Mouse (Mus musculus) limb, embryonic 13.5 days (tissue): ENCODE results near the gene Slc8a1. TPM values are rescaled to one million over a fixed set of nuclear protein-coding genes. Genes with fewer than 3 reads are reported as not detected.

Experiments used
- ATAC-seq: fragments of 200-750 bp; cut with Nextera tagmentation; 2 replicates; pipeline ENCODE4 v1.8.0; 2017; ENCODE audit warnings: low read depth, moderate number of reproducible peaks, moderate TSS enrichment; ENCODE audit not compliant: low FRiP score
- H3K27ac ChIP-seq: fragments of 300-500 bp; sonication (generic); 2 replicates; pipeline ENCODE4 v1.5.1; 2015; ENCODE audit warnings: inconsistent platforms, mild to moderate bottlenecking, moderate library complexity
- H3K27me3 ChIP-seq: fragments of 300-500 bp; sonication (generic); 2 replicates; pipeline ENCODE4 v1.6.1; 2015; ENCODE audit warnings: mild to moderate bottlenecking, inconsistent platforms
- H3K36me3 ChIP-seq: fragments of 300-500 bp; sonication (generic); 2 replicates; pipeline ENCODE4 v1.6.1; 2015; ENCODE audit warnings: inconsistent platforms, mild to moderate bottlenecking, moderate library complexity
- H3K4me1 ChIP-seq: fragments of 300-500 bp; sonication (generic); 2 replicates; pipeline ENCODE4 v1.6.1; 2015; ENCODE audit warnings: inconsistent platforms
- H3K4me2 ChIP-seq: fragments of 300-500 bp; sonication (generic); replicated peaks from 2 replicates; pipeline ENCODE4 v1.6.1; 2015; ENCODE audit warnings: inconsistent platforms, mild to moderate bottlenecking, moderate library complexity
- H3K4me3 ChIP-seq: fragments of 300-500 bp; sonication (generic); 2 replicates; pipeline ENCODE4 v1.5.1; 2015; ENCODE audit warnings: moderate library complexity, mild to moderate bottlenecking, inconsistent platforms
- H3K9ac ChIP-seq: fragments of 300-500 bp; sonication (generic); 2 replicates; pipeline ENCODE4 v1.6.1; 2015; ENCODE audit warnings: mild to moderate bottlenecking, inconsistent platforms
- H3K9me3 ChIP-seq: fragments of 300-500 bp; sonication (generic); 2 replicates; pipeline ENCODE4 v1.6.1; 2016; ENCODE audit warnings: inconsistent platforms
- WGBS: fragments of 180-500 bp; shearing (Covaris S2); methylation state at CpG from one replicate; pipeline ENCODE4 v1.1.7; 2015; 5-methylcytosine and 5-hydroxymethylcytosine counted together
- polyA plus RNA-seq: library from polyadenylated mRNA; unstranded; fragments of >200 nt; fragmentation: Nextera tagmentation; extraction: Ambion mirVana; gene quantifications from 2 replicates; pipeline ENCODE4 v1.2.1, GENCODE M21; 2015

Slc8a1 gene
- 7.5 and 8.4 TPM in 2 replicates for polyA plus RNA-seq

DNA sequence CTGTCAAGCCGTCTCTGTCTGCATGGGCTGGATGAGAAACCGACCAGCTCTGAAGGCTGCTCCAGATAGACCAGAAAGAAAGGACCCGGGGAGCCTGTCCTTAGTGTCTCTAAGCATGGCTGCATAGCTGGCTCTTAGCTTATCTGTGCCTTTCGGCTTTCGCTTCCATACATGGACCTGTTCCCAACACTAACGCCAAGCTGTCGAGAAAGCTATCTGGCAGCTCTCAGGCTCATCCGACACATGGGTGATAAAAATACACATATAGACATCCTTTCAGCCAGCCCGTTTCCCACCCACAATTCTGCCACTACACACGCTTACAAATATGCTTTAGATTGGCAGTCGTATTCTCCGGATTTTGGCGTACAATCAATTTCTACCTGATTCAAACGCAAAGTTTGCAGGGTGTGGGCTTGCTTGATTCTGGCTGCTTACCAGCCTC, at the start of gene Slc8a1:
Slc8a1 (minus strand) TSS at position 67 of the 445 bp plus-strand sequence.
- Histone ChIP-seq H3K4me3 (no peak within 1 kb of the TSS), H3K4me1 (no peaks in the 10 kb centered on the region), H3K36me3 (no peaks in the 10 kb centered on the region), H3K27ac (no peak within 1 kb of the TSS), H3K4me2 (no peak within 1 kb of the TSS), H3K9me3 (no peaks in the 10 kb centered on the region), H3K9ac (no peak within 1 kb of the TSS), H3K27me3 (no peaks in the 10 kb centered on the region)
- no peak for ATAC-seq
- 90% methylated on average over 14 of the region's 14 CpGs for WGBS

- H3K27ac ChIP-seq = no peak overlapping the region
- H3K4me1 ChIP-seq = no peaks in the 10 kb centered on the region
- H3K4me2 ChIP-seq = no peak overlapping the region
- no peak for ATAC-seq
- 48% methylated on average over 4 of the region's 4 CpGs for WGBS
- no peaks in the 10 kb centered on the region for H3K9me3 ChIP-seq
- no peak overlapping the region for H3K9ac ChIP-seq
- no peaks in the 10 kb centered on the region for H3K27me3 ChIP-seq
- no peak overlapping the region for H3K4me3 ChIP-seq
- no peaks in the 10 kb centered on the region for H3K36me3 ChIP-seq
These were observed 49.2 kb upstream of the Slc8a1 start for GRCm38 (mm10) chr17:81787350-81787749.

GRCm38 (mm10) chr17:81782326-81782725, 44.1 kb upstream of the Slc8a1 start:
- Histone ChIP-seq H3K4me1 (no peaks in the 10 kb centered on the region), H3K4me2 (no peak overlapping the region), H3K9ac (no peak overlapping the region), H3K27ac (no peak overlapping the region), H3K4me3 (no peak overlapping the region), H3K27me3 (no peaks in the 10 kb centered on the region), H3K9me3 (no peaks in the 10 kb centered on the region), H3K36me3 (no peaks in the 10 kb centered on the region)
- WGBS = 86% methylated on average over 4 of the region's 4 CpGs
- no peak for ATAC-seq

GRCm38 (mm10) chr17:81781491-81781890, 43.3 kb upstream of the Slc8a1 start:
- H3K27me3 ChIP-seq = no peaks in the 10 kb centered on the region
- ATAC-seq = no peak
- H3K9me3 ChIP-seq = no peaks in the 10 kb centered on the region

GRCm38 (mm10) chr17:81779883-81780282, 41.7 kb upstream of the Slc8a1 start:
- ATAC-seq = no peak
- no peaks in the 10 kb centered on the region for H3K36me3 ChIP-seq
- WGBS = 89% methylated on average over 4 of the region's 4 CpGs
- no peak overlapping the region for H3K27ac ChIP-seq
- H3K4me2 ChIP-seq = no peak overlapping the region
- H3K4me1 ChIP-seq = no peaks in the 10 kb centered on the region
- H3K9ac ChIP-seq = no peak overlapping the region
- H3K4me3 ChIP-seq = no peak overlapping the region
- no peaks in the 10 kb centered on the region for H3K9me3 ChIP-seq
- no peaks in the 10 kb centered on the region for H3K27me3 ChIP-seq

More at GRCm38 (mm10) chr17:81781491-81781890, 43.3 kb upstream of the Slc8a1 start:
- Histone ChIP-seq H3K4me2 (no peak overlapping the region), H3K27ac (no peak overlapping the region), H3K9ac (no peak overlapping the region), H3K4me1 (no peaks in the 10 kb centered on the region), H3K36me3 (no peaks in the 10 kb centered on the region), H3K4me3 (no peak overlapping the region)
- 84% methylated on average over 5 of the region's 5 CpGs for WGBS

GRCm38 (mm10) chr17:81750664-81751063, 12.5 kb upstream of the Slc8a1 start:
- no peaks in the 10 kb centered on the region for H3K36me3 ChIP-seq
- WGBS = 50% methylated on average over 2 of the region's 2 CpGs
- H3K27me3 ChIP-seq = no peaks in the 10 kb centered on the region
- H3K9me3 ChIP-seq = no peaks in the 10 kb centered on the region
- H3K4me3 ChIP-seq = no peak overlapping the region
- no peak overlapping the region for H3K9ac ChIP-seq
- no peak for ATAC-seq
- no peak overlapping the region for H3K4me2 ChIP-seq
- H3K27ac ChIP-seq = no peak overlapping the region
- H3K4me1 ChIP-seq = no peaks in the 10 kb centered on the region

- Histone ChIP-seq H3K9ac (no peak overlapping the region), H3K4me3 (no peak overlapping the region), H3K4me2 (no peak overlapping the region), H3K27me3 (no peaks in the 10 kb centered on the region), H3K9me3 (no peaks in the 10 kb centered on the region), H3K36me3 (no peaks in the 10 kb centered on the region), H3K27ac (no peak overlapping the region), H3K4me1 (no peaks in the 10 kb centered on the region)
- 75% methylated on average over 2 of the region's 2 CpGs for WGBS
- ATAC-seq = no peak
These were observed 4.9 kb upstream of the Slc8a1 start for GRCm38 (mm10) chr17:81743034-81743433.

DNA sequence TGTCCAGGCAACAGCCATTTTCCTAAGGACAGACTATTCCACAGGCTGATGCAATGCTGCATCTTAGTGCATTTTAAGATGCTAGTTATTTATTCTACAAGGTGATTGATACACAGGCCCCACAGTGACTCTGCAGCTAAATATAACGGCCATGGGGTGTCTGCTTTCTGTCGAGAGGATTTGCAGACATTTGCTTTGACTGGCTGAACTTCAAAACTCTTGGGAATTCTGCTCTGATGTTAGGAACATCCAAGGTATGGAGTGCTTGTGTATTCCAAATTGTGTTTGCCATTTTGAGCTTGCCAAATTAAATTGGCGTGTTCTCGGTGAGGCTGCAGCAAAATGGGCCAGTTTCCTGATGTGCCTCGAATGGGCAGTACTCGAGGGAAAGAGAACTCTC, 2.4 kb upstream of the Slc8a1 start:
- Histone ChIP-seq H3K9ac (no peak overlapping the region), H3K4me2 (no peak overlapping the region), H3K9me3 (no peaks in the 10 kb centered on the region), H3K36me3 (no peaks in the 10 kb centered on the region), H3K4me3 (no peak overlapping the region), H3K27me3 (no peaks in the 10 kb centered on the region), H3K27ac (no peak overlapping the region), H3K4me1 (no peaks in the 10 kb centered on the region)
- 46% methylated on average over 6 of the region's 6 CpGs for WGBS
- ATAC-seq = no peak; the same call in 1 of the 2 replicates

- Histone ChIP-seq H3K9ac (no peak overlapping the region), H3K4me2 (no peak overlapping the region), H3K9me3 (no peaks in the 10 kb centered on the region), H3K36me3 (no peaks in the 10 kb centered on the region), H3K4me3 (no peak overlapping the region), H3K4me1 (no peaks in the 10 kb centered on the region), H3K27ac (no peak overlapping the region), H3K27me3 (no peaks in the 10 kb centered on the region)
- ATAC-seq = no peak
- WGBS = 93% methylated on average over 2 of the region's 2 CpGs
These were observed 398 bp downstream of the Slc8a1 start for GRCm38 (mm10) chr17:81737779-81738178.

- H3K4me1 ChIP-seq = no peaks in the 10 kb centered on the region
- no peaks in the 10 kb centered on the region for H3K9me3 ChIP-seq
- no peak for ATAC-seq
- H3K9ac ChIP-seq = no peak overlapping the region
- 78% methylated on average over 4 of the region's 4 CpGs for WGBS
- H3K36me3 ChIP-seq = no peaks in the 10 kb centered on the region
- H3K4me3 ChIP-seq = no peak overlapping the region
- H3K27ac ChIP-seq = no peak overlapping the region
- H3K27me3 ChIP-seq = no peaks in the 10 kb centered on the region
- no peak overlapping the region for H3K4me2 ChIP-seq
These were observed 868 bp downstream of the Slc8a1 start for GRCm38 (mm10) chr17:81737309-81737708.

DNA sequence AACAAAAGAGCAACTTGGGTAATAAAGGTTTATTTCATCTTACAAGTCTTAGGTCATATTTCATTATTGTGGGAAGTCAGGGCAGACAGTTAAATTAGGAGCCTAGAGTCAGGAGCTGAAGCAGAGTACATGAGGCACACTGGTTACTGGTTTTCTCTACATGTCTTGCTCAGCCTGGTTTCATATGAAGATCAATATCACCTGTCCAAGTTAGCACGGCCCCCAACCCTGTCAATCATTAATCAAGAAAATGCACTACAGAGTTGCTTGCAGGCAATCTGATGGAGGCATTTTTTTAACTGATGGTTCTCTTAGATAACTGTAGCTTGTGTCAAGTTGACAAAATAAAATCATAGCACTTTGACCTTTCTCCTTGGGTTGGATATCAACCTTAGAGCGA, 2.6 kb downstream of the Slc8a1 start:
- no peak overlapping the region for H3K9ac ChIP-seq
- H3K27ac ChIP-seq = no peak overlapping the region
- ATAC-seq = no peak
- H3K4me3 ChIP-seq = no peak overlapping the region
- 85% methylated on average over 2 of the region's 2 CpGs for WGBS
- no peaks in the 10 kb centered on the region for H3K9me3 ChIP-seq
- no peaks in the 10 kb centered on the region for H3K4me1 ChIP-seq
- H3K27me3 ChIP-seq = no peaks in the 10 kb centered on the region
- no peaks in the 10 kb centered on the region for H3K36me3 ChIP-seq
- H3K4me2 ChIP-seq = no peak overlapping the region

GRCm38 (mm10) chr17:81729891-81730290, 8.3 kb downstream of the Slc8a1 start:
- H3K9ac ChIP-seq = no peak overlapping the region
- WGBS = 87% methylated on average over 4 of the region's 4 CpGs
- H3K36me3 ChIP-seq = no peaks in the 10 kb centered on the region
- no peaks in the 10 kb centered on the region for H3K4me1 ChIP-seq
- H3K27ac ChIP-seq = no peak overlapping the region
- no peak for ATAC-seq
- H3K27me3 ChIP-seq = no peaks in the 10 kb centered on the region
- H3K9me3 ChIP-seq = no peaks in the 10 kb centered on the region
- no peak overlapping the region for H3K4me3 ChIP-seq
- H3K4me2 ChIP-seq = no peak overlapping the region

DNA sequence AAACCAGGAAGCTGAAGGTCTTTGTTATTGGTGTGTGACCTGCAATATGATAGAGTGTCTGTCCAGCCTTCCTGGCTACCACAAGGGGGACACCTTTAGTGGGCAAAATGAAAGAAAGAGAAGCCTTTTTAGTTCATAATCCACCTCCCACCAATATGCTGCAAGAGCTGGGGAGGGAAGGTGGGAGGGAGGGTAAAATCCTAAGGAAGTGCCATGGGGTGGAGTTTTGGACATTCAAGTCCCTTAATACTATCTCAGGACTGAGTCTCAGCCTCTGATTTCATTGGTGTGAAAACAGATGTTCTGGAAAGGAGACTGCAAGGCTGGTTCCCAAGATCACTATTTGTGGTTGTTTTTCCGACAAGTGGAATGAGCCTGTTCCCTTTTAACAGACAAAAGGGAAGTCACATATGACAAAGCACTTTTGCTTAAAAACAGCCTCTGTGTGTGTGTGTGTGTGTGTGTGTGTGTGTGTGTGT, 25.9 kb downstream of the Slc8a1 start:
- 43% methylated on average over 1 of the region's 1 CpGs for WGBS
- H3K9me3 ChIP-seq = no peaks in the 10 kb centered on the region
- peak; percentile 51; the same call in 1 of the 2 replicates for ATAC-seq
- H3K4me3 ChIP-seq = no peak overlapping the region
- H3K4me1 ChIP-seq = no peaks in the 10 kb centered on the region
- no peak overlapping the region for H3K4me2 ChIP-seq
- H3K27ac ChIP-seq = no peak overlapping the region
- no peaks in the 10 kb centered on the region for H3K27me3 ChIP-seq
- no peaks in the 10 kb centered on the region for H3K36me3 ChIP-seq
- no peak overlapping the region for H3K9ac ChIP-seq
